Mouse (Mus musculus): Measurements from ENCODE around the gene Crb3. TPM values are rescaled to one million over a fixed set of nuclear protein-coding genes. Genes with fewer than 3 reads are reported as not detected.

Crb3 gene
- total and polyA plus RNA-seq, 3 experiments = 0.25 TPM; not detected in 2

- Histone ChIP-seq H3K4me2 (ENCODE audit: insufficient read depth, low read depth, poor library complexity, severe bottlenecking) (peak overlapping the region; percentile 32), H3K27ac (ENCODE audit: insufficient read depth, low read depth) (peak overlapping the region; percentile 96), H3K4me3 (replicated peaks in 1 of 3; ENCODE audit: low read depth in 2 of 3, low read length in 2 of 3, poor library complexity in 1 of 3) (peak overlapping the region; percentile 61 to 83 (median 69)), H3K9me3 (replicated peaks; ENCODE audit: low read length) (no peaks in the 10 kb centered on the region), H3K4me1 (ENCODE audit: control insufficient read depth in 1 of 2, insufficient read depth in 2 of 2) (peaks cover 12 to 48% of the 10 kb centered on the region in 2 experiments), H3K79me2 (replicated peaks; ENCODE audit: control insufficient read depth, extremely low read depth, insufficient read depth, poor library complexity, severe bottlenecking) (peaks cover 40% of the 10 kb centered on the region), H3K9ac (ENCODE audit: insufficient read depth, low read depth) (peak overlapping the region; percentile 99), H3K36me3 (replicated peaks in 1 of 2; ENCODE audit: control insufficient read depth in 1 of 2, insufficient read depth in 1 of 2, low read length in 1 of 2) (peaks cover 21 to 25% of the 10 kb centered on the region in 2 experiments), H3K27me3 (replicated peaks) (no peaks in the 10 kb centered on the region)
- peak; percentile 94 for DNase-seq (ENCODE audit: extremely low read depth)
- TF ChIP-seq ZNF384 (IDR thresholded peaks at IDR 0.05; ENCODE audit: low read depth, low read length) (peak; percentile 23; the same call in 1 of the 2 replicates), MYC (IDR thresholded peaks at IDR 0.05; ENCODE audit: low read depth, low read length) (peak; percentile 74), TBP (conservative IDR thresholded peaks at IDR 0.05; ENCODE audit: low read depth, low read length) (peak; percentile 83; the same call in 1 of the 2 replicates), POLR2A (IDR thresholded peaks at IDR 0.05; ENCODE audit: low read depth, low read length) (peak; percentile 72), EP300 (IDR thresholded peaks at IDR 0.05; ENCODE audit: low read length) (peak; percentile 87), RAD21 (IDR thresholded peaks at IDR 0.05; ENCODE audit: low read depth, low read length) (no peak), CHD2 (IDR thresholded peaks at IDR 0.05; ENCODE audit: low read length) (peak; percentile 77), GABPA (IDR thresholded peaks at IDR 0.05; ENCODE audit: insufficient replicate concordance, low read depth, low read length) (no peak), JUN (IDR thresholded peaks at IDR 0.05; ENCODE audit: insufficient read depth, low read depth, low read length) (peak; percentile 38; the same call in 1 of the 2 replicates), KAT2A (IDR thresholded peaks at IDR 0.05; ENCODE audit: insufficient replicate concordance, low read length) (peak; percentile 57; the same call in 1 of the 2 replicates), MAFK (IDR thresholded peaks at IDR 0.05; ENCODE audit: insufficient replicate concordance, low read length) (peak; percentile 52; the same call in 1 of the 2 replicates), BHLHE40 (IDR thresholded peaks at IDR 0.05; ENCODE audit: low read depth, low read length) (peak; percentile 77), SIN3A (IDR thresholded peaks at IDR 0.05; ENCODE audit: low read length) (peak; percentile 81), CTCF (conservative IDR thresholded peaks at IDR 0.05 in 1 of 2, IDR thresholded peaks at IDR 0.05 in 1 of 2; ENCODE audit: low read depth in 2 of 2, low read length in 2 of 2) (no peak), MXI1 (IDR thresholded peaks at IDR 0.05; ENCODE audit: low read depth, low read length) (peak; percentile 60), MEF2A (IDR thresholded peaks at IDR 0.05; ENCODE audit: borderline replicate concordance, low read depth, low read length) (peak; percentile 74; the same call in 1 of the 2 replicates), ETS1 (conservative IDR thresholded peaks at IDR 0.05; ENCODE audit: low read depth, low read length) (peak; percentile 91), UBTF (IDR thresholded peaks at IDR 0.05; ENCODE audit: low read depth, low read length) (no peak; the same call in 1 of the 2 replicates), E2F4 (IDR thresholded peaks at IDR 0.05; ENCODE audit: insufficient replicate concordance, low read depth, low read length) (no peak), TCF12 (IDR thresholded peaks at IDR 0.05; ENCODE audit: low read depth, low read length) (peak; percentile 62; the same call in 1 of the 2 replicates), JUND (conservative IDR thresholded peaks at IDR 0.05; ENCODE audit: low read depth, low read length) (peak; percentile 60; the same call in 1 of the 2 replicates), ELF1 (IDR thresholded peaks at IDR 0.05; ENCODE audit: low read depth, low read length) (peak; percentile 63), IRF4 (IDR thresholded peaks at IDR 0.05; ENCODE audit: low read depth, low read length) (peak; percentile 89), ZMIZ1 (IDR thresholded peaks at IDR 0.05; ENCODE audit: low read depth, low read length) (peak; percentile 91), ZKSCAN1 (IDR thresholded peaks at IDR 0.05; ENCODE audit: borderline replicate concordance, low read depth, low read length) (no peak), USF2 (conservative IDR thresholded peaks at IDR 0.05; ENCODE audit: low read depth, low read length) (0 out of 2 replicates have a peak, but pooled peaks have one; percentile 3), POLR2AphosphoS2 (IDR thresholded peaks at IDR 0.05; ENCODE audit: low read depth, low read length) (peak; percentile 88), NELFE (IDR thresholded peaks at IDR 0.05; ENCODE audit: low read depth, low read length) (peak; percentile 32; the same call in 1 of the 2 replicates)
- in situ Hi-C loops (cut with MboI; ENCODE audit: low pct_ligation_motif_present, low pct_unique_long_range_greater_than_20kb, low sequenced_read_pairs) = no loop called here
- dilution Hi-C loops (cut with MboI; ENCODE audit: extremely low pct_ligation_motif_present, extremely low pct_unique_long_range_greater_than_20kb, low sequenced_read_pairs) = no loop called here
Observed at GRCm38 (mm10) chr17:57108666-57109171, 49.8 kb downstream of the Crb3 start.

Data from CH12.LX (cell line).